12 mouse cellular contexts compared by ENCODE assay signal in genomic region chr7:64141301-64142032, GRCm38 (mm10). TPM values are rescaled to one million over a fixed set of nuclear protein-coding genes. Genes with fewer than 3 reads are reported as not detected.
DNase-seq lines count a peak whose midpoint lies in the region; ATAC-seq and TF ChIP-seq lines count a peak whose summit lies in the region.
"Had no signal": no experiment of that assay in that cellular context is flagged by ENCODE, and none has a peak within 500 bp of the region (broad histone marks: within the 10 kb centered on the region; RNA-seq: fewer than 3 reads in every experiment).

No protein-coding gene starts in this region.

- no peak for ATAC-seq in liver, embryonic 15.5 days (ENCODE audit: insufficient read depth)
- ATAC-seq in kidney, embryonic 15.5 days (replicated peaks; ENCODE audit: low FRiP score), result no peak

- no peaks in the 10 kb centered on the region for H3K9me3 ChIP-seq in CH12.LX (replicated peaks; ENCODE audit: low read length)
- no peaks in the 10 kb centered on the region for H3K9me3 ChIP-seq in liver, embryonic 15.5 days (replicated peaks)
- H3K9me3 ChIP-seq in kidney, embryonic 15.5 days (replicated peaks), result no peaks in the 10 kb centered on the region
- H3K9me3 ChIP-seq: midbrain, embryonic 12.5 days had no signal

- in situ Hi-C loops in CH12.LX (cut with MboI; ENCODE audit: low pct_ligation_motif_present, low pct_unique_long_range_greater_than_20kb, low sequenced_read_pairs), result no loop called here

- no peak overlapping the region for H3K4me3 ChIP-seq in lung, adult 2 months (replicated peaks; ENCODE audit: extremely low read depth, low read depth, low read length)
- no peak overlapping the region for H3K4me3 ChIP-seq in CH12.LX (replicated peaks in 1 of 3; ENCODE audit: low read depth in 2 of 3, low read length in 2 of 3, poor library complexity in 1 of 3)
- H3K4me3 ChIP-seq in liver, embryonic 15.5 days (replicated peaks), result 0 out of 2 replicates have a peak overlapping the region, but pooled peaks have one; percentile 15
- peak overlapping the region; percentile 41 for H3K4me3 ChIP-seq in small intestine, adult 2 months (ENCODE audit: low read depth, low read length)
- H3K4me3 ChIP-seq in kidney, embryonic 15.5 days (replicated peaks), result no peak overlapping the region
- H3K4me3 ChIP-seq: midbrain, embryonic 12.5 days had no signal

- TF ChIP-seq EP300 in CH12.LX (IDR thresholded peaks at IDR 0.05; ENCODE audit: low read length), result no peak

- peak; percentile 41 for DNase-seq in lung, postnatal 25 days (ENCODE audit: low spot score)
- no peak for DNase-seq in lung, adult 2 months
- peak; percentile 39 for DNase-seq in CH12.LX (ENCODE audit: extremely low read depth)
- no peak for DNase-seq in c-Kit-positive CD71-positive TER-119-positive erythroid progenitor cells, embryonic 14.5 days (ENCODE audit: low spot score)
- DNase-seq in left cerebral cortex, adult 9 months (ENCODE audit: low spot score in 2 of 2), result no peak
- DNase-seq: kidney, postnatal 10 days; retina, postnatal 1 day had no signal

- H3K4me1 ChIP-seq in lung, adult 2 months (ENCODE audit: control insufficient read depth, insufficient read depth, low read length), result no peaks in the 10 kb centered on the region
- H3K4me1 ChIP-seq in CH12.LX (ENCODE audit: control insufficient read depth in 1 of 2, insufficient read depth in 2 of 2), result peaks cover 4 to 11% of the 10 kb centered on the region in 2 experiments; a peak in 3 of 4 replicates
- no peaks in the 10 kb centered on the region for H3K4me1 ChIP-seq in liver, embryonic 15.5 days (replicated peaks)
- H3K4me1 ChIP-seq in small intestine, adult 2 months (ENCODE audit: control insufficient read depth, insufficient read depth, insufficient read length, low read length), result no peaks in the 10 kb centered on the region
- H3K4me1 ChIP-seq in kidney, embryonic 15.5 days, result no peaks in the 10 kb centered on the region

- no peak for TF ChIP-seq POLR2A in lung, adult 2 months (IDR thresholded peaks at IDR 0.05; ENCODE audit: borderline replicate concordance, extremely low read depth, low read depth, low read length)
- TF ChIP-seq POLR2A in CH12.LX (IDR thresholded peaks at IDR 0.05; ENCODE audit: low read depth, low read length), result no peak
- no peak for TF ChIP-seq POLR2A in small intestine, adult 2 months (IDR thresholded peaks at IDR 0.05; ENCODE audit: low read depth, low read length)

- peak overlapping the region; percentile 51 for H3K4me2 ChIP-seq in CH12.LX (ENCODE audit: insufficient read depth, low read depth, poor library complexity, severe bottlenecking)
- peak overlapping the region; percentile 37 for H3K4me2 ChIP-seq in liver, embryonic 15.5 days
- H3K4me2 ChIP-seq in kidney, embryonic 15.5 days, result no peak overlapping the region
- H3K4me2 ChIP-seq: midbrain, embryonic 12.5 days had no signal

- H3K36me3 ChIP-seq in CH12.LX (replicated peaks in 1 of 2; ENCODE audit: control insufficient read depth in 1 of 2, insufficient read depth in 1 of 2, low read length in 1 of 2), result no peaks in the 10 kb centered on the region
- no peaks in the 10 kb centered on the region for H3K36me3 ChIP-seq in liver, embryonic 15.5 days (replicated peaks)
- no peaks in the 10 kb centered on the region for H3K36me3 ChIP-seq in small intestine, adult 2 months (ENCODE audit: control insufficient read depth, insufficient read depth, low read length)
- H3K36me3 ChIP-seq in kidney, embryonic 15.5 days, result no peaks in the 10 kb centered on the region
- H3K36me3 ChIP-seq: midbrain, embryonic 12.5 days had no signal

- no peak overlapping the region for H3K27ac ChIP-seq in CH12.LX (ENCODE audit: insufficient read depth, low read depth)
- no peak overlapping the region for H3K27ac ChIP-seq in liver, embryonic 15.5 days (replicated peaks)
- H3K27ac ChIP-seq in small intestine, adult 2 months (ENCODE audit: insufficient read depth, low read depth, low read length), result peak overlapping the region; percentile 69
- no peak overlapping the region for H3K27ac ChIP-seq in kidney, embryonic 15.5 days
- H3K27ac ChIP-seq: midbrain, embryonic 12.5 days had no signal

- TF ChIP-seq CTCF in lung, adult 2 months (IDR thresholded peaks at IDR 0.05; ENCODE audit: insufficient read depth, low read length), result no peak
- TF ChIP-seq CTCF in CH12.LX (conservative IDR thresholded peaks at IDR 0.05 in 1 of 2, IDR thresholded peaks at IDR 0.05 in 1 of 2; ENCODE audit: low read depth in 2 of 2, low read length in 2 of 2), result no peak
- no peak for TF ChIP-seq CTCF in small intestine, adult 2 months (IDR thresholded peaks at IDR 0.05; ENCODE audit: extremely low read depth, insufficient read length, insufficient replicate concordance, low read depth, low read length)

- TF ChIP-seq RAD21 in CH12.LX (IDR thresholded peaks at IDR 0.05; ENCODE audit: low read depth, low read length), result no peak

- H3K9ac ChIP-seq in CH12.LX (ENCODE audit: insufficient read depth, low read depth), result no peak overlapping the region
- no peak overlapping the region for H3K9ac ChIP-seq in liver, embryonic 15.5 days
- H3K9ac ChIP-seq in kidney, embryonic 15.5 days, result no peak overlapping the region
- H3K9ac ChIP-seq: midbrain, embryonic 12.5 days had no signal

- WGBS in lung, adult 2 months, result 71% methylated on average over 19 of the region's 19 CpGs
- WGBS in liver, embryonic 15.5 days (ENCODE audit: insufficient replicate concordance), result 31% methylated on average over 19 of the region's 19 CpGs
- WGBS in small intestine, adult 2 months, result 73% methylated on average over 19 of the region's 19 CpGs
- 84% methylated on average over 19 of the region's 19 CpGs for WGBS in kidney, embryonic 15.5 days

- dilution Hi-C loops in CH12.LX (cut with MboI; ENCODE audit: extremely low pct_ligation_motif_present, extremely low pct_unique_long_range_greater_than_20kb, low sequenced_read_pairs), result no loop called here

- H3K79me2 ChIP-seq in CH12.LX (replicated peaks; ENCODE audit: control insufficient read depth, extremely low read depth, insufficient read depth, poor library complexity, severe bottlenecking), result no peaks in the 10 kb centered on the region

- H3K27me3 ChIP-seq in CH12.LX (replicated peaks), result no peaks in the 10 kb centered on the region
- H3K27me3 ChIP-seq in liver, embryonic 15.5 days, result no peaks in the 10 kb centered on the region; the same call in 1 of the 2 replicates
- H3K27me3 ChIP-seq in small intestine, adult 2 months (ENCODE audit: control insufficient read depth, insufficient read depth, low read length), result no peaks in the 10 kb centered on the region
- no peaks in the 10 kb centered on the region for H3K27me3 ChIP-seq in kidney, embryonic 15.5 days
- H3K27me3 ChIP-seq: midbrain, embryonic 12.5 days had no signal

TF ChIP-seq in CH12.LX, 34 proteins besides CTCF, POLR2A, EP300 and RAD21:
- TF ChIP-seq RCOR1 (conservative IDR thresholded peaks at IDR 0.05; ENCODE audit: low read depth, low read length), result no peak
- no peak for TF ChIP-seq MAFK (IDR thresholded peaks at IDR 0.05; ENCODE audit: insufficient replicate concordance, low read length)
- TF ChIP-seq CHD2 (IDR thresholded peaks at IDR 0.05; ENCODE audit: low read length), result no peak
- no peak for TF ChIP-seq USF2 (conservative IDR thresholded peaks at IDR 0.05; ENCODE audit: low read depth, low read length)
- TF ChIP-seq E2F4 (IDR thresholded peaks at IDR 0.05; ENCODE audit: insufficient replicate concordance, low read depth, low read length), result no peak
- no peak for TF ChIP-seq JUN (IDR thresholded peaks at IDR 0.05; ENCODE audit: insufficient read depth, low read depth, low read length)
- no peak for TF ChIP-seq TBP (conservative IDR thresholded peaks at IDR 0.05; ENCODE audit: low read depth, low read length)
- TF ChIP-seq GABPA (IDR thresholded peaks at IDR 0.05; ENCODE audit: insufficient replicate concordance, low read depth, low read length), result no peak
- no peak for TF ChIP-seq KAT2A (IDR thresholded peaks at IDR 0.05; ENCODE audit: insufficient replicate concordance, low read length)
- TF ChIP-seq PAX5 (IDR thresholded peaks at IDR 0.05; ENCODE audit: low read length), result no peak
- no peak for TF ChIP-seq SMC3 (IDR thresholded peaks at IDR 0.05; ENCODE audit: low read depth, low read length)
- TF ChIP-seq TCF12 (IDR thresholded peaks at IDR 0.05; ENCODE audit: low read depth, low read length), result no peak

RNA-seq across cellular contexts. Expression of gene Trpm1, which starts 12.2 kb away (rescaled TPM):
- 0.22 and 0.41 TPM in 2 replicates for polyA plus RNA-seq in lung, adult 2 months (2012; rRNA removed)
- total RNA-seq in CH12.LX (2012; rRNA removed) (5.0 and 5.9 TPM in 2 replicates), CH12.LX (2014; rRNA removed) (5.9 and 6.1 TPM in 2 replicates)
- polyA plus RNA-seq in CH12.LX (2012; ENCODE audit: insufficient read length, low read depth), result 10.7 and 12.5 TPM in 2 replicates
- polyA plus RNA-seq in liver, embryonic 15.5 days (2015; fragmentation: Nextera tagmentation; extraction: Ambion mirVana), result not detected in 2 replicates
- 0.05 TPM in 1 of 2 replicates, not detected in the other for polyA plus RNA-seq in small intestine, adult 2 months (2012; rRNA removed)
- polyA plus RNA-seq in kidney, embryonic 15.5 days (2015; fragmentation: Nextera tagmentation; extraction: Ambion mirVana), result not detected in 2 replicates
- total RNA-seq: heart, postnatal 25 days had no signal

Comparison
In these comparisons a context has a peak if more than half of its experiments do, and no peak if none do; other contexts are left out.
1. DNase-seq: peak in lung, postnatal 25 days (single experiment) and CH12.LX (single experiment); none in lung, adult 2 months (single experiment), c-Kit-positive CD71-positive TER-119-positive erythroid progenitor cells, embryonic 14.5 days (single experiment) and left cerebral cortex, adult 9 months (0 of 2).
2. H3K4me3 ChIP-seq: peak in liver, embryonic 15.5 days (single experiment) and small intestine, adult 2 months (single experiment); none in lung, adult 2 months (single experiment), CH12.LX (0 of 3) and kidney, embryonic 15.5 days (single experiment).